ENCODE assay signal across 11 mouse cellular contexts in the genomic region with DNA sequence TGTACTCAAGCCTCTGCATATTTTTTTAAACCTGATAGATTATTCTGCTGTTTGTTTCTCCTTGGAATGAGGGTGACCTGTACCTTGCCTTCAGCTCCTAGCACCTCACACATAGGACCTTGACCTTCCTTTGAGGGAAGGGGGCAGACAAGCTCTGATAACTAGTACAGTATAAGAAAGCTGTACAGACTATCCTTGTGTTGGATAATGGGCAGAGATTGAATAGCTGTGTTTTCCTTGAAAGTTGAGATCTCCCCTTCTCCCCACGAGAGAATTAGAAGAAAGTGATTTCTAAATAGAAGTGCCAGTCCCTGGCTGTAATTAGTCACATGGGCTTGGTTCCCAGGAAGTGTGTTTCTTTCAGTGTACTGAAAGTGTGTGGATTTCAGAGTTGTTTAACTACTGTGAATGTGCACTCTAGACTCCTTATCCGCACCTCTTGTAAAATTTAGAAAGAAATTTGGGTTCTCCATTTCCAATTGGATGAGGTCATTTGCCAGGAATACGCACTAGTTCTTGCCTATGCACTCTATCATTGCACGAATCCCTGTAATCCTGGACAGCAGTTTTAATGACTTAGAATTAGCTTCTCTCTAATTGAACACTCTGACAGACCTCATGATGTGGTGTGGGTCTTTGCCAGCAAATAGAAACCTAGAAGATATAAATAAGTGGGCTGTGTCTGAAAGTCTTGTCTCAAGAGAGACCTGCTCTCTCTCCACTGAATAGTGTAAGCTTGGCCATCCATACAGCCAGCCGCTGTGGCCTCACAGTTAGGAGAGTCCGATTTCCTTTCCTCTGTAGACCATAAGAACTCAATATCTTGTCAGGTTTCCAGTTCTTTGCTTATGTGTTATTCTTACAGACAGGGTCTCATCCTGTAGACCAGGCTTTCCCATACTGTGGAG.
"Had no signal": no experiment of that assay in that cellular context is flagged by ENCODE, and none has a peak within 500 bp of the region (broad histone marks: within the 10 kb centered on the region; RNA-seq: fewer than 3 reads in every experiment).

No protein-coding gene starts in this region.

- H3K4me3 ChIP-seq: limb, embryonic 12.5 days; liver, embryonic 13.5 days; myocyte; neural tube, embryonic 15.5 days had no signal

- H3K27me3 ChIP-seq: liver, embryonic 13.5 days; neural tube, embryonic 15.5 days had no signal

- H3K4me2 ChIP-seq: limb, embryonic 12.5 days; liver, embryonic 13.5 days; neural tube, embryonic 15.5 days had no signal

- H3K27ac ChIP-seq: limb, embryonic 12.5 days; liver, embryonic 13.5 days; neural tube, embryonic 15.5 days had no signal

- H3K9me3 ChIP-seq: limb, embryonic 12.5 days; liver, embryonic 13.5 days; neural tube, embryonic 15.5 days had no signal

- H3K4me1 ChIP-seq: liver, embryonic 13.5 days had no signal

- DNase-seq: kidney, postnatal 36 days; layer of hippocampus, adult 9-11 months; liver; liver, embryonic 13.5 days; liver, postnatal 0 days; midbrain, embryonic 14.5 days; thymus, adult 18-20 months; thymus, postnatal 14 days had no signal

- ATAC-seq: liver, postnatal 0 days had no signal

- H3K9ac ChIP-seq: limb, embryonic 12.5 days; liver, embryonic 13.5 days; liver, postnatal 0 days; neural tube, embryonic 15.5 days had no signal

- H3K36me3 ChIP-seq: limb, embryonic 12.5 days; liver, embryonic 13.5 days; neural tube, embryonic 15.5 days had no signal
